Comparison of ENCODE assay signal across 30 mouse cellular contexts in the genomic region with DNA sequence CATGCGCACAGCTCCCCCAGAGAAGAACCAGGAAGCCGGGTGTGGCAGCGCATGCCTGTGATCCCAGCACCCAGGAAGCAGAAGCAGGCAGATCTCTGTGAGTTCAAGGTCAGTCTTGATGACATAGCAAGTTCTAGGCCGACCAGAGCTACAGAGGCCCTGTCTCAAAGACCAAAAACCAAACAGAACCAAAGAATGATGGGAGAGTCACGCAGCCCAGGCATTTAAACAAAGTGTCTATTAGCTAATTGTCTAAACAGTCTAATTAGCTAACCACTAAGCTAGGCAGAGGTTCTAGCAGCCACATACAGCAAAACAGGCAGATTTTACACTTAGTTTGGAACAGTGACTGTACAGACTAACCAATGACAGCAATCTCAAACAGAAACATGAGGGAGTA.
"Had no signal": no experiment of that assay in that cellular context is flagged by ENCODE, and none has a peak within 500 bp of the region (broad histone marks: within the 10 kb centered on the region; RNA-seq: fewer than 3 reads in every experiment).

No protein-coding gene starts in this region.

- H3K36me3 ChIP-seq: limb, embryonic 10.5 days; limb, embryonic 12.5 days; limb, embryonic 13.5 days; limb, embryonic 15.5 days; liver, embryonic 12.5 days; liver, embryonic 13.5 days; liver, embryonic 15.5 days; lung, embryonic 15.5 days; midbrain, embryonic 12.5 days; midbrain, embryonic 13.5 days; midbrain, embryonic 15.5 days; neural tube, embryonic 12.5 days had no signal

- H3K4me3 ChIP-seq: limb, embryonic 10.5 days; limb, embryonic 12.5 days; limb, embryonic 13.5 days; limb, embryonic 15.5 days; liver, embryonic 12.5 days; liver, embryonic 13.5 days; liver, embryonic 15.5 days; lung, embryonic 15.5 days; megakaryocyte, embryonic 14.5 days; midbrain, embryonic 12.5 days; midbrain, embryonic 13.5 days; midbrain, embryonic 15.5 days; myocyte; neural tube, embryonic 12.5 days had no signal

- DNase-seq: left cerebral cortex, postnatal 4 days; liver; liver, embryonic 13.5 days; liver, postnatal 0 days; lung, adult 18-20 months; lung, adult 2 months; lung, embryonic 14.5 days; lung, postnatal 10 days; lung, postnatal 14 days; lung, postnatal 36 days; lung, postnatal 4 days; midbrain, embryonic 14.5 days had no signal

- H3K9ac ChIP-seq: limb, embryonic 12.5 days; limb, embryonic 13.5 days; limb, embryonic 15.5 days; liver, embryonic 12.5 days; liver, embryonic 13.5 days; liver, embryonic 14.5 days; liver, embryonic 15.5 days; liver, postnatal 0 days; lung, embryonic 14.5 days; lung, embryonic 15.5 days; midbrain, embryonic 12.5 days; midbrain, embryonic 13.5 days; midbrain, embryonic 15.5 days; neural tube, embryonic 12.5 days had no signal

- H3K4me1 ChIP-seq: limb, embryonic 10.5 days; limb, embryonic 12.5 days; limb, embryonic 13.5 days; limb, embryonic 15.5 days; liver, embryonic 12.5 days; liver, embryonic 13.5 days; liver, embryonic 15.5 days; lung, embryonic 15.5 days; midbrain, embryonic 12.5 days; midbrain, embryonic 13.5 days; midbrain, embryonic 15.5 days; neural tube, embryonic 12.5 days had no signal

- H3K27ac ChIP-seq: limb, embryonic 10.5 days; limb, embryonic 12.5 days; limb, embryonic 13.5 days; limb, embryonic 15.5 days; liver, embryonic 12.5 days; liver, embryonic 13.5 days; liver, embryonic 14.5 days; liver, embryonic 15.5 days; lung, embryonic 15.5 days; macrophage; midbrain, embryonic 12.5 days; midbrain, embryonic 13.5 days; midbrain, embryonic 15.5 days; neural tube, embryonic 12.5 days had no signal

- H3K27me3 ChIP-seq: limb, embryonic 12.5 days; limb, embryonic 13.5 days; limb, embryonic 15.5 days; liver, embryonic 12.5 days; liver, embryonic 13.5 days; liver, embryonic 15.5 days; lung, embryonic 15.5 days; midbrain, embryonic 12.5 days; midbrain, embryonic 13.5 days; midbrain, embryonic 15.5 days had no signal

- H3K9me3 ChIP-seq: limb, embryonic 10.5 days; limb, embryonic 12.5 days; limb, embryonic 13.5 days; limb, embryonic 15.5 days; liver, embryonic 12.5 days; liver, embryonic 13.5 days; liver, embryonic 15.5 days; lung, embryonic 15.5 days; megakaryocyte, embryonic 14.5 days; midbrain, embryonic 12.5 days; midbrain, embryonic 13.5 days; midbrain, embryonic 15.5 days; neural tube, embryonic 12.5 days had no signal

- ATAC-seq: liver, embryonic 12.5 days; liver, postnatal 0 days; lung, postnatal 0 days; midbrain, embryonic 13.5 days; midbrain, embryonic 15.5 days; midbrain, embryonic 16.5 days had no signal

- H3K4me2 ChIP-seq: limb, embryonic 12.5 days; limb, embryonic 13.5 days; limb, embryonic 15.5 days; liver, embryonic 11.5 days; liver, embryonic 12.5 days; liver, embryonic 13.5 days; liver, embryonic 15.5 days; lung, embryonic 14.5 days; lung, embryonic 15.5 days; midbrain, embryonic 12.5 days; midbrain, embryonic 13.5 days; midbrain, embryonic 15.5 days; neural tube, embryonic 12.5 days had no signal
